Mouse (Mus musculus) G1E (cell line): ENCODE results near the gene Auts2.

ENCODE experiments used
- CTCF ChIP-seq: IDR thresholded peaks from 2 replicates; pipeline ENCODE4 v1.5.1; 2012; ENCODE audit warnings: low read depth, low read length, inconsistent platforms, mixed read lengths
- GATA1 ChIP-seq: IDR thresholded peaks from 2 replicates; pipeline ENCODE4 v1.6.1; 2012; ENCODE audit warnings: borderline replicate concordance, low read length, inconsistent platforms, mixed read lengths
- GATA2 ChIP-seq: IDR thresholded peaks from 2 replicates; pipeline ENCODE4 v1.6.1; 2012; ENCODE audit warnings: low read depth, low read length, inconsistent platforms, borderline replicate concordance

DNA sequence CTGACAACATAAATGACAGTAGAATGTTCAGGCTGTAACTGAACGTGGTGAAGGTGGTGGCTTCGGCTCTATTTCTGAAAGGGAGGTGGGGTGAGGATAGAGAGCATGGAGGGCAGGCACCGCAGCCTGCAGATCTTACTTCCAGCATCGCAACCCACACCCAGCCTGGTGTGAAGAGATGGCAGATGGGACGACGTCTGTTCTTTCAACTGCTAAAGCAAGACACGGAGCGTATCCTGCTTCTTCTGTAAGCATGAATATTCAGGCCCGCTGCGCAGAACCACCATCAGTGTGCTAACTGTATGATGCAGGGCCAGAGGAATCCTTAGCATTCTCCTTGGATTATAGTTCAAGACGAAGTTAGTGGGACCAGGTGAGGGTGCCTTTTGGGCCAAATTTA, 513.5 kb downstream of the Auts2 start:
- TF ChIP-seq GATA1: no peak
- no peak for TF ChIP-seq CTCF
- TF ChIP-seq GATA2: no peak
